Mouse (Mus musculus): ENCODE data around the gene Atp5h.
"Not testable (repeated sequence)": the region's sequence is repeated elsewhere in the genome, so short reads cannot be mapped to it uniquely, and the experiment has no call there.

The Atp5h gene

GRCm38 (mm10) chr11:115400126-115400525 is 19.6 kb downstream of the Atp5h start:
- no peak for DNase-seq (ENCODE audit: low spot score in 2 of 2)

- DNase-seq (ENCODE audit: low spot score in 2 of 2), result no peak
Measured at GRCm38 (mm10) chr11:115398085-115398484, 21.7 kb downstream of the Atp5h start.

DNA sequence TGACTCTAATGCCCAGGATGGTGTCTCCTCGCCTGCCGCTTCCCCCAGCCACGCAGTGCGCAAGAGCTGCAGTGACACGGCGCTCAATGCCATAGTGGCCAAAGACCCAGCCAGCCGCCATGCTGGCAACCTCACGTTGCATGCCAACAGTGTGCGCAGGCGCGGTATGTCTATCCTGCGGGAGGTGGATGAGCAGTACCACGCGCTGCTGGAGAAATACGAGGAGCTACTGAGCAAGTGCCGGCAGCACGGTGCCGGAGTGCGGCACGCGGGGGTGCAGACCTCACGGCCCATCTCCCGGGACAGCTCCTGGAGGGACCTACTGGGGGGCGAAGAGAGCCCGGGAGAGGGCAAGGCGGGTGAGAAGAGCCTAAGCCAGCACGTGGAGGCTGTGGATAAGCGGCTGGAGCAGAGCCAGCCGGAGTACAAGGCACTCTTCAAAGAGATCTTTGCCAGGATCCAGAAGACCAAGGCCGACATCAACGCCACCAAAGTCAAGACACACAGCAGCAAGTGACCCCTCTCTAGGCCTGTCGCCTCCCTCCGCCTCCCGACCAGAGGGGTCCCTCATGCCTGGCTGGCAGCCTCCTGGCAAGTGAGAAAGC is 25.9 kb downstream of the Atp5h start:
- DNase-seq (ENCODE audit: low spot score in 2 of 2), result no peak

GRCm38 (mm10) chr11:115391358-115391757 is 28.4 kb downstream of the Atp5h start:
- no peak for DNase-seq (ENCODE audit: low spot score in 2 of 2)

DNA sequence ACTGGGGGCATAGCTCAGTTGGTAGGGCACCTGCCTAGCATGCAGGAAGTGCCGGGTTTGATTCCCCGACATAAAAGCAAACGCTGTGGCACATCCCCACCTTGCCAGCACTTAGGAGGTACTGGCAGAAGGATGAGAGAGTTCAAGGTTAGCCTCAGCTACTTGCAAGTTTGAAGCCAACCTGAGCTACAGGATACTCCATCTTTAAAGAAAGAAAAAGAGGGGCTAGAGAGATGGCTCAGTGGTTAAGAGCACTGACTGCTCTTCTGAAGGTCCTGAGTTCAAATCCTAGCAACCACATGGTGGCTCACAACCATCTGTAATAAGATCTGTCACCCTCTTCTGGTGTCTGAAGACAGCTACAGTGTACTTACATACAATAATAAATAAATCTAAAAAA is 32.9 kb downstream of the Atp5h start:
- DNase-seq (ENCODE audit: low spot score in 2 of 2), result not testable (repeated sequence)

DNA sequence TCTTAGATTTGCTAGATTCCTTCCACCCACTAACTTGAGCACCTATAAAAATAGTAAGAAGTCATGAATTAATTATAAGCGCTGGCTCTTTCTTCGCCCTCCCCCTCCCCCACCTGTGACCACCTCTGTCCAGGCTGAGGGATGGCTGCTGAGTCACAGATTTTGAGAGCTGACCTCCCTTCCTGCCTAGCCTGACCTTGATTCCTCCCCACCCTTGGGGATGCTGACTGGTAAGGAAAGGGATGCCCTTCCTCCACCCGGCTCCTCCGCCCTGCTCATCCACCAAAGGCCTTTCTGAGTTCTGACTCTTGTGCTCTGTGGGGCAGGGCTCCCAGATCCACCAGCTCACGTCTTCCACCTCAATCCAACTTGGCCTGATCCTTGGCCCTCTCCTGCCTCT is 35.2 kb downstream of the Atp5h start:
- DNase-seq (ENCODE audit: low spot score in 2 of 2), result no peak

DNA sequence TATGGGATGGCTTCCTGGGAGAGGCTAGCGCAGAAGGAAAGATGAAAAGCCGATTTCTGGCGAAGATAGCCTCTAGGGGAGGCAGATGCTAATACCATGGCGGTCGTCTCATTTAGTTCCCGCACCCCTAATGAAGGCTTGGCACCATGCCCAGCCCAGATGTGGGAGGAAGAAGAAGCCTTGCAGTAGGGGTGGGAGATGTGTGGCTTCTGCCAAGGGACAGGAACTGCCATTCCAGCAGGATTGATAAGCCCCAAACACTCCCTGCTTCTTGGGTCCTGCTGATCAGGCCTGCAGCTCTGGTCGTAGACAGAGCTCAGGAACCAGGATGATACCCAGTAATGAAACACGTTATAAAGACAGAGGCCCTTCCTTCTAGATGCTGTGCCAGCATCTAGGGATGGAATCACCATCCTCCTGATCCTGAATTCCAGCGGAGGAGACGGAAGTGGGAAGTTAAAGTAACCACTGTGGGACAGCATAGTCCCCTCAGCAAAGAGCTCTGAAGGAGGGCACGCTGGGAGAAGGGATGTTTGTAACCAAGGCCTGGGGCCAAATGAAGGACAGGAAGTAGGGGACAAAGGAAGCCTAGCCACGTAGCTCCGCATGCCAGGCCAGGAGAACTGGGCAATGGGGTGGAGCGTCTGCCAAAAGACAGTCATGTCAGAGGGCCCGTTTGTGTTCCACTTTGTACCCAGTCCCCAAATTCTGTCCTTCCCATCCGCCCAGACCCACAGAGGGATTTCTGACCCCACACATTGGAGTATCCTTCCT is 35.9 kb downstream of the Atp5h start:
- DNase-seq (ENCODE audit: low spot score in 2 of 2), result no peak

DNA sequence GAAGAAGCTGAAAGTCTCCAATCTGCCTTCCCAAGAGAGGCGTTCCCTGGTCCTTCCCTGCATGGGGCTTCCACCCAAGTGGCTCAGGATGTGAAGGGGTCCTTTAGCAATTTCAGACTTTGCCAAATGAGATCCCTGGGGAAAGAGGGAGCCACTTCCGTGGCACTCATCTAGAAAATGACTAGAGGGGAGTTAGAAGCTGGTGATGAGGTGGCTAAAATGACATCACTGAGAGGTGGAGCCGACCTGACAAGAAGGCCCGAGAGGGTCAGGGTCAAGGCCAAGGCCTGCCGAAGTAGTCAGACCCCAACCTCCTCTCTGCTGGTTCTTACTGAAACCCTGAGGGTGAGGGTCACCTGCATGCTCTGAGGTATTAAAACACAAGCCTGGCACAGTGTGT is 36.9 kb downstream of the Atp5h start:
- DNase-seq (ENCODE audit: low spot score in 2 of 2), result no peak

DNA sequence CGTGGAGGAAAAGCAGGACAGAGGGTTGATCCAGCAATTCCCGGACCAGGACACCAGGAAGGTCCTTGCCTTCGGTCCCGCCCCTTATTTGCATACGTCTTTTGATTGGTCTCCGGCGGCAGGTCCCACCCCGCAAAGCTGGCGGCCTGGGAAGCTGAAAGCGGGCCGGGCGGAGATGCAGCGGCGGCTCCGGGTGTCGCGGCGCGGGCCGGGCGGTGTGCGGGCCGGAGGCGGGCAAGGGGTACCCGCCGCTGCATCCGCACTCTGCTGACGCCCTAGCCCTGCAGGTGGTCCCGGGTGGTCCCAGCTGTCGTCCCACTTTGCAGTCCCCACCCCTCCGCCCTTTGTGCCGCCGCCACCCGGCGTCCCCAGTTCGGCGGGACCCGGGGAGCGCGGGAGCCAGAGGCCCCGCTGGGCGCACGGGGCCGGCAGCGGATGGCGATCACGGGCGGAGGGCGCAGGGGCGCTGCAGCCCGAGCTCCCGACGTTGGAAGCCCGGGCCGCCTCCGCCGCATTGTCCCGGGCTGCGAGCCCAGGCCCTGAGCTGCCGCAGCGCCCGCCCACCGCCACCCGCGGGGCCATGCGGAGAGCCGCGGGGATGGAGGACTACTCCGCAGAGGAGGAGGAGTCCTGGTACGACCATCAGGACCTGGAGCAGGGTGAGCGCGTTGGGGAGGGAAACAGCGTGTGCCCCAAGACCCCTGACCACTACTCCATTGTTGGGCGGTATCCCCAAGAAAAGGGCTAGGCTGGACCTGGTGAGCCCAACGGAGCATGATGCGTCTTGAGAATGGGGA is 37.8 kb downstream of the Atp5h start, which contains the start of gene Cdr2l:
Cdr2l (plus strand) TSS at position 174 of the 797 bp plus-strand sequence.
- DNase-seq (ENCODE audit: low spot score in 2 of 2), result peak; percentile 39 to 43

DNA sequence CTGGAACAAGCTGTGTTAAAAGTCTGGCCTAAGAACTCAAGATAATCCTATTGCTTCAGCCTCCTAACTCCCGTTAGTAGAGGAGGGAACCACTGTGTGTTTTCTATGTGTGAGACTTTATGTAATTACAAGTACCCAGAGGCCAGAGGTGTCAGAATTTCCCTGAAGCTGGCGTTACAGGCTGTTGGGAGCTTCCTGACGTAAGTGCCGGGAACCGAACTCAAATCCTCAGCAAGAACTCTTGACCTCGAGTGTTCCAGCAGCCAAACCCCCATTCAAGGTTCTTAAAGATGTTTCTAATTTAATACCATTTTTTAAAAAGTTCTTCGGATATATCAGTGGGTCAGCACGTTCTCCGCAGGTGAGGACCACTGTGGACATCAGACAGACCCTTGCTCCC is 38.5 kb downstream of the Atp5h start:
- no peak for DNase-seq (ENCODE audit: low spot score in 2 of 2)

DNA sequence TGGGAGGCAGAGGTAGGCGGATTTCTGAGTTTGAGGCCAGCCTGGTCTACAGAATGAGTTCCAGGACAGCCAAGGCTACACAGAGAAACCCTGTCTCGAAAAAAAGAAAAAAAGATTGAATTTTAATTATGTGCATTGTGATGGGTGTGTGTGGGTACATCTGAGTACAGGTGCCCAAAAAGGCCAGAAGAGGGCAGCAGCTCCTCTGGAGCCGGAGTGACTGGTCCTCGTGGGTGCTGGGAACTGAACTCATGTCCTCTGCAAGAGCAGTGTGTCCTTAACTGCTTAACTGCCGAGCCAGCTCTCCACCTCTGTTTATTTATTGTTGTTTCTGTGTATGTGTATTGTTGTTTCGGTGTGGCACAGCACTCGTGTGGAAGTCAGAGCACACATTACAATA is 41.9 kb downstream of the Atp5h start:
- DNase-seq (ENCODE audit: low spot score in 2 of 2), result no peak

DNA sequence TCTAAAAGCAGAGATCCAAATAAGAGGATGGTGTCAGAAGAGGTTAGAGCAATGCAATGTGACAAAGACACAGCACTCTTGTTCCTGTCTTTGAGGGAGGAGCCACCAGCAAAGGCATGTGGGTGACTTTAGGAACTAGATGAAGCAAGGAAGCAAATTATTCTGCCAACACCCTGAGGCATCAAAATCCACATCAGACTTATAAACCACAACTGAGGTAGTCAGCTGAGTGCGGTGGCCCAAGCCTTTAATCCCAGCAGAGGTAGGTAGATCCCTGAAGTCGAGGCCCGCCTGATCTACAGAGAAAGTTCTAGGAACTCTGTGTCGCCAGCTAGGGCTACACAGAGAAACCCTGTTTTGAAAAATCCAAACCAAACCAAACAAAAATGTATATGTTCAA is 42.5 kb downstream of the Atp5h start:
- no peak for DNase-seq (ENCODE audit: low spot score in 2 of 2)

DNA sequence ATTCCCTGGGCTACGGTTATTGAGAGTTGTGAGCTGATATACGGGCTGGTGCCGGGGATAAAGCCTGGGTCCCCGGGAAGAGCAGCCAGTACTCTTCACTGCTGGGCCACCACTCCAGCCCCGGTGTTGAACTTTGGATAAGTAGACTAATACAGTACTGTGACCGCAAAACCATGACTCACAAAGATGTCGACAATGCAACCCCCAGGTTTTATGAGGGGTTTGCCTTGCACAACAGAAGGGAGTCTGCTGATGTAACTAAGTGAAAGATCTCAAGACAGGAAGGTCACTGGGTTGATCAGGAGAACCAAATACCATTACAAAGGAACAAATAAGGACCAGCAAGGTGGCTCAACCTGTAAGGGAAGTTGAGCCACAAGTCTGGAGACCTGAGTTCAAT is 43.0 kb downstream of the Atp5h start:
- no peak for DNase-seq (ENCODE audit: low spot score in 2 of 2)

- DNase-seq (ENCODE audit: low spot score in 2 of 2), result no peak
Measured at GRCm38 (mm10) chr11:115374695-115375425, 44.9 kb downstream of the Atp5h start.

DNA sequence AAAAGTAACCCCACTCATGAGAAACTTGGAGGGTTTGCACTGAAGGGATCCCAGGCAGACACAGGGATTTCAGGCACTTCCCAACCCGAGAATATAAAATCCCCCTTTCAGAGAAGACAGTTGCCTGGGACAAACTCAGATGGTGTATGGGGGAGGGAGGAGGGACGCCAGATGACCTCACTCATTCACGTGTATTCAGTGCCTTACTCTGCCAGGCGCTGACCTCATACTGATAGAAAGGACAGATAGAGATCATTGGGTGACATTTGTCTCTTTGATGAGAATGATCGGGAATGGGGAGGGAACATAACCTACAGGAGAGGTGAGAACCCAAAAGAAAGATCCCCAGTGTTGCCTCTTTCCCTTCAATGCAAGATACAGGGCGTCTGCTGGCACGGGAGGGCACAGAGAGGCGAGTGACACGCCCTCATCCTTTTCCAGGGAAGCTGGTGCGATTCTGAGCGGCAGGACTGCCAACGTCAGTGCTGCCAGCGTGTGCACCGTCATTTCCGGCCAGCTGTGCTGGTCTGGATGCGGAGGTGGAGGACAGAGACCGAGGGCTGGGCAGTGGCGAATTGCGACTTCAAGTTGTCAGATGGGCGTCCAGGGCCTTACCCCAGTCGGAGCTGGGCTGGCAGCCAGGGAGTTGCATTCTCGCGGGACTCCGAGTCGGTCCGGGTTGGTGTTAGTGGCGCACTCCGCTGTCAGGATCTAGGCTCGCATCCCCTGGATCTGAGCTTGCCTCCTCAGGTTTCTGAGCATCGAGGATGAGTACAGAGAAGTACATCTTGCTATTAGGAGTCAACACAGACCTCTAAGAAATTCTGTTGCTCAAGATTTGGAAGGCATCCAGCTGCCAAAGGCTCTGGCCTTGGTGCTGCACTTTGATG is 45.7 kb downstream of the Atp5h start:
- no peak for DNase-seq (ENCODE audit: low spot score in 2 of 2)

- no peak for DNase-seq (ENCODE audit: low spot score in 2 of 2)
Measured at GRCm38 (mm10) chr11:115372737-115373136, 47.0 kb downstream of the Atp5h start.

DNA sequence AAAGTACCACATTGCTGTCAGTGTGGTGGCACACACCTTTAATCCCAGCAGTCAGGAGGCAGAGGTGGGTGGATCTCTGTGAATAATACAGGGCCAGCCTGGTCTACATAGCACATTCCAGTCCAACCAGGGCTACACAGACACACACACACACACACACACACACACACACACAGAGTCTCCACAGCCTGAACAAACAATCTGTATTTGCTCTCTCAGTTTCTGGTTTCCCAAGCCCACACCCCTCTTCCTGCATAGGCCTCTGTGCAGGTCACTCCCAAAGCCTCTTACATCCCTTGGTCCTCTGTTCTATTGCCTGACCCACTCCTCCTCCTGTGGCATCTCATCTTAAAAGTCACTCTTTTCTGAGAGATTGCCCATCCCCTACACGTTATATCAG is 47.7 kb downstream of the Atp5h start:
- DNase-seq (ENCODE audit: low spot score in 2 of 2), result no peak

GRCm38 (mm10) chr11:115371354-115371753 is 48.4 kb downstream of the Atp5h start:
- no peak for DNase-seq (ENCODE audit: low spot score in 2 of 2)

DNA sequence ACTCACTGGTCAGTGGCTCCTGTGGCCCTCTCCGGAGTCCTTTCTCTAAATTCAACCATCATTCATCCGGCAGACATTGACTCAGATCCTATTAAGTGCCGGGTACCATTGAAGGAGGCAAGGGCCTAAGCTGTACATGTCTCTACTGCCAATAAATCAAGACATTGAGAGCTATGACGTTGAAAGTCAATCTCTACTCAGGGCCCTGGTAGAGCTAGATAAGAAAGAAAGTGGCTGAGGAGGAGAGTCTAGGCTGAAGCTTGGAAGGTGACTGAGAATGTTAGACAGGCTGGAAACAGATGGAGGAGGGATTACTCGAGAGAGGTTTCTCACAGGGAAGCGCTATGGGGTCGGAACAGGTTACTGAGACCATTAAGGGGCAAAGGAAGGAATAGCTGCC is 49.4 kb downstream of the Atp5h start:
- no peak for DNase-seq (ENCODE audit: low spot score in 2 of 2)

DNA sequence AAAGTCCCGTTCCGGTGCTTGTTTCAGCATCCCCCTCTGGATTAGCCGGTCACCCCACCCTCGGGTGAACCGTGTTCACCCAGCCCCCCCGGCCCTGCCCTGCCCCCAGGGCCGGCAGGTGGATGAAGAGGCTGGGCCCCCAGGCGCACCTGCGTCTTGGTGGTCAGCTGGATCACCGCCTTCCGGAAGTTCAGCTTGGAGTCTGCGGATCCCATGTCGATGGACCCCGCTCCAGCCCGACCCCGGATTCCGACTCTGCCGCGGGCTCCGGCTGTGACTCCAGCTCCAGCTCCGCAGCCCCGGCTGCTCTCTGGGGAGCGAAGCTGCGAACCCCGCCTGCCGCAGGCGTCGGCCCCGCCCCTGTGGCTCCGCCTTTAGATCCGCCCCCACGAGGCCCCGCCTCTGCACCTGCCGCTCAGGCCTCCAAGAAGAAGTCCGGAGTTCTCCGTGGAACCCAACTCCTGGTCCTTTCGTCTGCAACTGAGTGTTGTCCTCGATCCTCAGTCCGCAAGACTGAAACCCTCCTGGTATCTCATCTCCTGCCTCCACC is 52.3 kb downstream of the Atp5h start, which contains the start of gene Hid1:
Hid1 (minus strand) TSS at position 362 of the 550 bp plus-strand sequence.
- peak; percentile 65 to 73 for DNase-seq (ENCODE audit: low spot score in 2 of 2)

All from spleen, postnatal 36 days (tissue).